Mouse (Mus musculus): ENCODE data around the gene Rbfox1. TPM values are rescaled to one million over a fixed set of nuclear protein-coding genes. Genes with fewer than 3 reads are reported as not detected.

Gene Rbfox1
- polyA plus RNA-seq, 1 experiment from 2014 or later = 4.5 TPM

- Histone ChIP-seq H3K9ac (ENCODE audit: low read length) (no peak overlapping the region), H3K4me1 (ENCODE audit: control insufficient read depth, insufficient read depth, low read length) (no peaks in the 10 kb centered on the region), H3K4me2 (ENCODE audit: low read depth, low read length) (no peak overlapping the region), H3K27me3 (ENCODE audit: control insufficient read depth, insufficient read depth, low read length) (no peaks in the 10 kb centered on the region), H3K27ac (ENCODE audit: low read length) (no peak overlapping the region), H3K9me3 (replicated peaks; ENCODE audit: control insufficient read depth, low read length) (no peaks in the 10 kb centered on the region), H3K4me3 (replicated peaks; ENCODE audit: low read length) (no peak overlapping the region), H3K36me3 (ENCODE audit: control insufficient read depth, insufficient read depth, low read length) (no peaks in the 10 kb centered on the region)
- ATAC-seq (ENCODE audit: insufficient read depth, low FRiP score) = no peak
- 58% methylated on average over 5 of the region's 5 CpGs for WGBS
Measured at GRCm38 (mm10) chr16:6784144-6784543, 899.0 kb downstream of the Rbfox1 start.

GRCm38 (mm10) chr16:6785026-6785425, 899.9 kb downstream of the Rbfox1 start:
- no peak overlapping the region for H3K4me3 ChIP-seq (replicated peaks; ENCODE audit: low read length)
- WGBS = 54% methylated on average over 4 of the region's 4 CpGs
- no peaks in the 10 kb centered on the region for H3K9me3 ChIP-seq (replicated peaks; ENCODE audit: control insufficient read depth, low read length)
- H3K4me2 ChIP-seq (ENCODE audit: low read depth, low read length) = no peak overlapping the region
- no peaks in the 10 kb centered on the region for H3K4me1 ChIP-seq (ENCODE audit: control insufficient read depth, insufficient read depth, low read length)
- H3K27ac ChIP-seq (ENCODE audit: low read length) = no peak overlapping the region
- no peak for ATAC-seq (ENCODE audit: insufficient read depth, low FRiP score)
- H3K27me3 ChIP-seq (ENCODE audit: control insufficient read depth, insufficient read depth, low read length) = no peaks in the 10 kb centered on the region
- H3K9ac ChIP-seq (ENCODE audit: low read length) = no peak overlapping the region
- H3K36me3 ChIP-seq (ENCODE audit: control insufficient read depth, insufficient read depth, low read length) = no peaks in the 10 kb centered on the region

DNA sequence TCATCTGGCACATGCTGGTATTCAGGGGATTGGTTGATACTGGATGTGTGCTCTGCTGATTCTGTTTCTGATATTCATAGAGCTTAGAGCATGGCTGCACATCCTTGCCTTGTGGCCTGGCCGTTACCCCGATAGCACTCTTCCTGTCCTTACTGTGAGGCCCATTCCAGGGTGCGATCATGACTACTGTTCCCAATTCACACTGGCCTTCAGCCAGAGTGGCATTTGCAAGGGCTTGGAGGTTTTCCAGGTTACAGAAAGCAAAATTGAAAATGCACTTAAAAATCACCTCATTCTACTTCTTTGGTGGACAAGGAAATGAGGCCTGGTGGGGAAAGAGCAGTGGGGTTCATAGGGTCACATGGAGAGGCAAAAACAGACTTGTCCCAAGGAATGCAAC, 906.1 kb downstream of the Rbfox1 start:
- no peaks in the 10 kb centered on the region for H3K4me1 ChIP-seq (ENCODE audit: control insufficient read depth, insufficient read depth, low read length)
- no peak for ATAC-seq (ENCODE audit: insufficient read depth, low FRiP score)
- 68% methylated on average over 3 of the region's 3 CpGs for WGBS
- no peaks in the 10 kb centered on the region for H3K36me3 ChIP-seq (ENCODE audit: control insufficient read depth, insufficient read depth, low read length)
- no peak overlapping the region for H3K4me3 ChIP-seq (replicated peaks; ENCODE audit: low read length)
- H3K27ac ChIP-seq (ENCODE audit: low read length) = no peak overlapping the region
- no peak overlapping the region for H3K9ac ChIP-seq (ENCODE audit: low read length)
- H3K4me2 ChIP-seq (ENCODE audit: low read depth, low read length) = no peak overlapping the region
- no peaks in the 10 kb centered on the region for H3K27me3 ChIP-seq (ENCODE audit: control insufficient read depth, insufficient read depth, low read length)
- no peaks in the 10 kb centered on the region for H3K9me3 ChIP-seq (replicated peaks; ENCODE audit: control insufficient read depth, low read length)

DNA sequence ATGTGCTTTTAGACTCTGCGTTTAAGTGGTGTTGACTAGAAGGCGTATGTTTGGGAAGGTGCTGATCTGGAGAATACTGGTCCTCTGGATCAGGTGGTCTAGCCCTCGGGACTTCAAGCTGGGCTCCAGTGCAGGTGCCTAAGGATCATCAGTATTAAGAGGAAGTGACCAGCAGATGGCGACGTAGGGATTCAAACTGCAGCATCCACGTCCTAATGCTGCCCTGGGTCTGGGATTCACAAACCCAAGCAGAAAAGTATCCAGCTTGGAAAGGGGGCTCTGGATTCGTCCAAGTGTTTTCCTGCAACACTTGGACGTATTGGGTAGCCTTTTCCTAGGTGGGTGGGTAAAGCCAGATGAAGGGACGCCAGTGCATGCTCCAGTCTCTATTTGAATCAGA, 906.5 kb downstream of the Rbfox1 start:
- Histone ChIP-seq H3K9ac (ENCODE audit: low read length) (no peak overlapping the region), H3K4me1 (ENCODE audit: control insufficient read depth, insufficient read depth, low read length) (no peaks in the 10 kb centered on the region), H3K4me2 (ENCODE audit: low read depth, low read length) (no peak overlapping the region), H3K27ac (ENCODE audit: low read length) (no peak overlapping the region), H3K9me3 (replicated peaks; ENCODE audit: control insufficient read depth, low read length) (no peaks in the 10 kb centered on the region), H3K4me3 (replicated peaks; ENCODE audit: low read length) (no peak overlapping the region), H3K36me3 (ENCODE audit: control insufficient read depth, insufficient read depth, low read length) (no peaks in the 10 kb centered on the region), H3K27me3 (ENCODE audit: control insufficient read depth, insufficient read depth, low read length) (no peaks in the 10 kb centered on the region)
- ATAC-seq (ENCODE audit: insufficient read depth, low FRiP score) = no peak
- 18% methylated on average over 9 of the region's 9 CpGs for WGBS

DNA sequence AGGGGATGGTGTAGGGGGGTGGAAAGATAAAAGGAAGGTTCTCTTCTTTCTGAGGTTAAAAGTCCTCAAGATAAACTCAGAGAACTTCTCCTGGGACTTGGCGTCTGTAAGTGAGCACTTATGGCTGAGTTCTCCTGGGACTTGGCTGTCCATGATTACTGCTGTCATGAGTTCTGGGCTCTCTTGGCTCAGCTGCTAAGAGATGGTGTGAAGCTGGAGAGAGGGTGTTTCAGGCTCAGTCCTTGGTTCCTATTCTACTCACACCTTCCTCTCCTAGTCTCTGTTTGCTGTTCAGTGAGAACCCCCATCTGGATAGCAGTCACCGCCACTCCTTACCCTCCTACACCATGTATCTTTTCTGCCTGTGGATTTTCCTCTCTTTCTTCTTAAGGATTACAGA, 921.1 kb downstream of the Rbfox1 start:
- H3K9ac ChIP-seq (ENCODE audit: low read length) = no peak overlapping the region
- no peak overlapping the region for H3K27ac ChIP-seq (ENCODE audit: low read length)
- no peaks in the 10 kb centered on the region for H3K27me3 ChIP-seq (ENCODE audit: control insufficient read depth, insufficient read depth, low read length)
- 77% methylated on average over 2 of the region's 2 CpGs for whole genome bisulfite sequencing
- no peaks in the 10 kb centered on the region for H3K4me1 ChIP-seq (ENCODE audit: control insufficient read depth, insufficient read depth, low read length)
- H3K9me3 ChIP-seq (replicated peaks; ENCODE audit: control insufficient read depth, low read length) = no peaks in the 10 kb centered on the region
- no peak for ATAC-seq (ENCODE audit: insufficient read depth, low FRiP score)
- no peak overlapping the region for H3K4me2 ChIP-seq (ENCODE audit: low read depth, low read length)
- H3K36me3 ChIP-seq (ENCODE audit: control insufficient read depth, insufficient read depth, low read length) = no peaks in the 10 kb centered on the region
- H3K4me3 ChIP-seq (replicated peaks; ENCODE audit: low read length) = no peak overlapping the region

DNA sequence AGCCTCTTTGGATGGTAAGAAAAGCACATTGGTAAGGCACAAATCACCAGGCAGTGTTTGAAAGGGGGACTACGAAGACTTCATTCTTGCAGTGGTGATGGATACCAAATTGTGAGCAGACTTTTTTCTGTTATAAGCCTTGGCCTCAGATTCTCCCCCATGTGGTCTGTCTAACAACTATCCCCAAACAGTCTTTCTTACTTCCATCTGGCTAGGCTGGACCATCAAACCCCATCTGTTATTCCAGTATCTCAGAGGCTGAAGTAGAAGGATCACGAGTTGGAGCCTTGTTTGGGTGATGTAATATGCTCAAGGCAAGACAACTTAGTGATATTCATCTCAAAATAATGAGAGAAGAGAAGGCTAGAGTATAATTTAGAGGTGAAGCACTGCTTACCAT, 922.7 kb downstream of the Rbfox1 start:
- no peak for ATAC-seq (ENCODE audit: insufficient read depth, low FRiP score)
- no peak overlapping the region for H3K9ac ChIP-seq (ENCODE audit: low read length)
- WGBS = 50% methylated on average over 2 of the region's 2 CpGs
- H3K36me3 ChIP-seq (ENCODE audit: control insufficient read depth, insufficient read depth, low read length) = no peaks in the 10 kb centered on the region
- H3K27me3 ChIP-seq (ENCODE audit: control insufficient read depth, insufficient read depth, low read length) = no peaks in the 10 kb centered on the region
- no peak overlapping the region for H3K4me2 ChIP-seq (ENCODE audit: low read depth, low read length)
- H3K27ac ChIP-seq (ENCODE audit: low read length) = no peak overlapping the region
- H3K9me3 ChIP-seq (replicated peaks; ENCODE audit: control insufficient read depth, low read length) = no peaks in the 10 kb centered on the region
- H3K4me1 ChIP-seq (ENCODE audit: control insufficient read depth, insufficient read depth, low read length) = no peaks in the 10 kb centered on the region
- no peak overlapping the region for H3K4me3 ChIP-seq (replicated peaks; ENCODE audit: low read length)

DNA sequence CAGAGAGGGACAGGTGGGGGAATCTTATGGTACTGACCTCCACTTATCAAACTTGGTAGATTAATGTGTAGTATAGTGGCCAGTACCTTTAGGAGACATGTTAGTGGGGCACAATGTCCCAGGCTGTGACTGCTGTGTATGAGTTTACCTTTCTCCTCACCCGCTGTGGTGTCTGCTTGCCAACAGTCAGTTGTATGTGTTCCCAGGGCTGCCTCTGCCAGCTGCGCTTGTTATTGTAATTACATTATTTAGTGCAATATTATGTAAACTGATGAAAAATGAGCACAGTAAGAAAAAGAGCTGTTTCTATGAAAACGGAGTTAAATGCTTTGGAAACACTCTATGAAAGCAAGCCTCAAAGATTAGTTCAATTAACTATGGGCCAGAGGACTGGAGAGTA, 928.7 kb downstream of the Rbfox1 start:
- no peaks in the 10 kb centered on the region for H3K36me3 ChIP-seq (ENCODE audit: control insufficient read depth, insufficient read depth, low read length)
- no peak overlapping the region for H3K4me2 ChIP-seq (ENCODE audit: low read depth, low read length)
- 63% methylated on average over 3 of the region's 3 CpGs for WGBS
- H3K9me3 ChIP-seq (replicated peaks; ENCODE audit: control insufficient read depth, low read length) = no peaks in the 10 kb centered on the region
- no peaks in the 10 kb centered on the region for H3K27me3 ChIP-seq (ENCODE audit: control insufficient read depth, insufficient read depth, low read length)
- no peaks in the 10 kb centered on the region for H3K4me1 ChIP-seq (ENCODE audit: control insufficient read depth, insufficient read depth, low read length)
- H3K27ac ChIP-seq (ENCODE audit: low read length) = no peak overlapping the region
- no peak for ATAC-seq (ENCODE audit: insufficient read depth, low FRiP score)
- H3K9ac ChIP-seq (ENCODE audit: low read length) = no peak overlapping the region
- no peak overlapping the region for H3K4me3 ChIP-seq (replicated peaks; ENCODE audit: low read length)

DNA sequence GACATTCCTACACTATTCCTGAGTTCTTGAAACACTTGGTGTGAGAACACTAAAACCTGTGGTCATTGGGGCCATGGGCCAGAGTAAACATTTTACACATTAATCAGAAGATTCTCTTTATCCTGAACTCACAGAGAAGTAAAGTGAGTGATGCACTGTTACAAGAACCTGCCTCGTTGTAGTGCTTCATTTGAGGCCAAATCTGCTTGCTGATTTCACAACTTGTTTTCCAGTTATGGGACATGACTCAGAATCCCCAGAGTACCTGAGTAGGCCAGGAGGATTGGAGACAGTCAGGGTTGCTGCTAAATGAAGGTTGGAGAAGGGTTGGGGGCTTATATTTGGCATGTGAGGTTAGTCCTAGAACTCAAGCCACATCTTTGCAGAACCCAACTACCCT, 936.6 kb downstream of the Rbfox1 start:
- H3K4me2 ChIP-seq (ENCODE audit: low read depth, low read length) = no peak overlapping the region
- H3K9me3 ChIP-seq (replicated peaks; ENCODE audit: control insufficient read depth, low read length) = no peaks in the 10 kb centered on the region
- H3K27ac ChIP-seq (ENCODE audit: low read length) = no peak overlapping the region
- no peak overlapping the region for H3K9ac ChIP-seq (ENCODE audit: low read length)
- WGBS = 38% methylated on average over 1 of the region's 1 CpGs
- no peaks in the 10 kb centered on the region for H3K27me3 ChIP-seq (ENCODE audit: control insufficient read depth, insufficient read depth, low read length)
- H3K4me3 ChIP-seq (replicated peaks; ENCODE audit: low read length) = no peak overlapping the region
- no peaks in the 10 kb centered on the region for H3K4me1 ChIP-seq (ENCODE audit: control insufficient read depth, insufficient read depth, low read length)
- no peaks in the 10 kb centered on the region for H3K36me3 ChIP-seq (ENCODE audit: control insufficient read depth, insufficient read depth, low read length)
- no peak for ATAC-seq (ENCODE audit: insufficient read depth, low FRiP score)

GRCm38 (mm10) chr16:6829892-6830524, 944.9 kb downstream of the Rbfox1 start:
- Histone ChIP-seq H3K36me3 (ENCODE audit: control insufficient read depth, insufficient read depth, low read length) (no peaks in the 10 kb centered on the region), H3K4me1 (ENCODE audit: control insufficient read depth, insufficient read depth, low read length) (no peaks in the 10 kb centered on the region), H3K4me3 (replicated peaks; ENCODE audit: low read length) (no peak overlapping the region), H3K9me3 (replicated peaks; ENCODE audit: control insufficient read depth, low read length) (no peaks in the 10 kb centered on the region), H3K9ac (ENCODE audit: low read length) (no peak overlapping the region), H3K27ac (ENCODE audit: low read length) (no peak overlapping the region), H3K4me2 (ENCODE audit: low read depth, low read length) (no peak overlapping the region), H3K27me3 (ENCODE audit: control insufficient read depth, insufficient read depth, low read length) (no peaks in the 10 kb centered on the region)
- WGBS = 49% methylated on average over 6 of the region's 6 CpGs
- ATAC-seq (ENCODE audit: insufficient read depth, low FRiP score) = no peak

GRCm38 (mm10) chr16:6833486-6833885, 948.3 kb downstream of the Rbfox1 start:
- H3K4me2 ChIP-seq (ENCODE audit: low read depth, low read length) = no peak overlapping the region
- no peaks in the 10 kb centered on the region for H3K36me3 ChIP-seq (ENCODE audit: control insufficient read depth, insufficient read depth, low read length)
- H3K4me1 ChIP-seq (ENCODE audit: control insufficient read depth, insufficient read depth, low read length) = no peaks in the 10 kb centered on the region
- ATAC-seq (ENCODE audit: insufficient read depth, low FRiP score) = no peak
- H3K9ac ChIP-seq (ENCODE audit: low read length) = no peak overlapping the region
- no peaks in the 10 kb centered on the region for H3K9me3 ChIP-seq (replicated peaks; ENCODE audit: control insufficient read depth, low read length)
- no peaks in the 10 kb centered on the region for H3K27me3 ChIP-seq (ENCODE audit: control insufficient read depth, insufficient read depth, low read length)
- no peak overlapping the region for H3K4me3 ChIP-seq (replicated peaks; ENCODE audit: low read length)
- H3K27ac ChIP-seq (ENCODE audit: low read length) = no peak overlapping the region

All from stomach, embryonic 16.5 days (tissue).